23 mouse cellular contexts compared by ENCODE assay signal in the genomic region with DNA sequence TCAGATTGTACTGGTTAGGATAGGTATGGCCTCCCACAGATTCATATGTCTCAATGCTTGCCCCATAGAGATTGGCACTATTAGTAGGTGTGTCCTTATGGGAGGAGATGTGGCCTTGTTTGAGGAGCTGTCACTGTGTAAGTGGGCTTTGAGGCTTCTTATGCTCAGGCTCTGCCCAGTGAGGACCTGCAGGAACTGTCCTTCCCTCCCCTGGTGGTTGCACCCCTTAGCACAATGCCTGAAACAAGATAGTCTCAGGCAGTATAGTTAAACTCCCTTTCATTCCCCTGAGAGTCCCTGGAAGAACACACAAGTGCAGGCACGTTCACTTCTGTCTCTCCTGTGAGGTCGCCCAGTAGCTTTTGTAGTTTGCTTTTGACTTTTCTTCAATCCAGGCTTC.
DNase-seq lines count a peak whose midpoint lies in the region; ATAC-seq and TF ChIP-seq lines count a peak whose summit lies in the region.
"Had no signal": no experiment of that assay in that cellular context is flagged by ENCODE, and none has a peak within 500 bp of the region (broad histone marks: within the 10 kb centered on the region; RNA-seq: fewer than 3 reads in every experiment).

No protein-coding gene starts in this region.

- no peaks in the 10 kb centered on the region for H3K27me3 ChIP-seq in embryonic facial prominence, embryonic 11.5 days (ENCODE audit: control insufficient read depth, insufficient read depth, low read length)
- no peaks in the 10 kb centered on the region for H3K27me3 ChIP-seq in embryonic facial prominence, embryonic 10.5 days (replicated peaks; ENCODE audit: low read depth, poor library complexity, severe bottlenecking)
- no peaks in the 10 kb centered on the region for H3K27me3 ChIP-seq in stomach, embryonic 14.5 days (ENCODE audit: control insufficient read depth, insufficient read depth, low read length)
- H3K27me3 ChIP-seq in stomach, postnatal 0 days (ENCODE audit: control insufficient read depth, insufficient read depth, low read length): no peaks in the 10 kb centered on the region
- H3K27me3 ChIP-seq in embryonic facial prominence, embryonic 14.5 days (replicated peaks; ENCODE audit: control insufficient read depth, insufficient read depth, low read length): no peaks in the 10 kb centered on the region
- H3K27me3 ChIP-seq: forebrain, embryonic 13.5 days; forebrain, embryonic 15.5 days; Patski had no signal

- no peak overlapping the region for H3K4me2 ChIP-seq in embryonic facial prominence, embryonic 11.5 days (ENCODE audit: low read depth, low read length)
- no peak overlapping the region for H3K4me2 ChIP-seq in stomach, embryonic 14.5 days (replicated peaks; ENCODE audit: low read depth, low read length)
- H3K4me2 ChIP-seq in stomach, postnatal 0 days (replicated peaks; ENCODE audit: low read depth): no peak overlapping the region
- H3K4me2 ChIP-seq in embryonic facial prominence, embryonic 14.5 days (ENCODE audit: low read depth, low read length): no peak overlapping the region
- H3K4me2 ChIP-seq: forebrain, embryonic 13.5 days; forebrain, embryonic 15.5 days had no signal

- peak; percentile 70 for ATAC-seq in embryonic facial prominence, embryonic 11.5 days (replicated peaks; ENCODE audit: insufficient number of reproducible peaks, low FRiP score, low TSS enrichment, low read depth)
- peak; percentile 53; the same call in 1 of the 2 replicates for ATAC-seq in stomach, embryonic 14.5 days (ENCODE audit: insufficient number of reproducible peaks, insufficient read depth, low FRiP score, low read depth)
- no peak for ATAC-seq in stomach, postnatal 0 days (ENCODE audit: low FRiP score, low TSS enrichment)
- peak; percentile 70; the same call in 1 of the 2 replicates for ATAC-seq in embryonic facial prominence, embryonic 14.5 days (ENCODE audit: low read depth)
- ATAC-seq: activated CD4-positive, CD25-positive, alpha-beta regulatory T cell, adult 4 months; CD4-positive, CD25-positive, alpha-beta regulatory T cell, adult 4 months; forebrain, embryonic 13.5 days; forebrain, embryonic 15.5 days; forebrain, postnatal 0 days; Patski had no signal

- TF ChIP-seq EP300 in stomach, postnatal 0 days (optimal IDR thresholded peaks at IDR 0.05): no peak

- no peak for TF ChIP-seq CTCF in stomach, postnatal 0 days (IDR thresholded peaks at IDR 0.05; ENCODE audit: low read depth)

- 45% methylated on average over 2 of the region's 2 CpGs for WGBS in embryonic facial prominence, embryonic 11.5 days
- WGBS in embryonic facial prominence, embryonic 10.5 days: 45% methylated on average over 2 of the region's 2 CpGs
- WGBS in stomach, embryonic 14.5 days: 50% methylated on average over 2 of the region's 2 CpGs
- WGBS in stomach, postnatal 0 days: 44% methylated on average over 2 of the region's 2 CpGs
- WGBS in embryonic facial prominence, embryonic 14.5 days: 41% methylated on average over 2 of the region's 2 CpGs

- no peak overlapping the region for H3K4me3 ChIP-seq in embryonic facial prominence, embryonic 11.5 days (ENCODE audit: low read depth, low read length)
- no peak overlapping the region for H3K4me3 ChIP-seq in embryonic facial prominence, embryonic 10.5 days
- H3K4me3 ChIP-seq in stomach, embryonic 14.5 days (ENCODE audit: low read depth, low read length): no peak overlapping the region
- H3K4me3 ChIP-seq in stomach, postnatal 0 days (ENCODE audit: low read depth, low read length): no peak overlapping the region
- H3K4me3 ChIP-seq in embryonic facial prominence, embryonic 14.5 days (ENCODE audit: low read depth, low read length): no peak overlapping the region
- H3K4me3 ChIP-seq: forebrain, embryonic 13.5 days; forebrain, embryonic 15.5 days had no signal

- H3K27ac ChIP-seq in embryonic facial prominence, embryonic 11.5 days (replicated peaks; ENCODE audit: low read depth, low read length): no peak overlapping the region
- H3K27ac ChIP-seq in embryonic facial prominence, embryonic 10.5 days (replicated peaks): no peak overlapping the region
- no peak overlapping the region for H3K27ac ChIP-seq in stomach, embryonic 14.5 days (ENCODE audit: low read length)
- H3K27ac ChIP-seq in stomach, postnatal 0 days (replicated peaks): no peak overlapping the region
- H3K27ac ChIP-seq in embryonic facial prominence, embryonic 14.5 days (replicated peaks; ENCODE audit: low read depth, low read length): no peak overlapping the region
- H3K27ac ChIP-seq: forebrain, embryonic 13.5 days; forebrain, embryonic 15.5 days had no signal

- no peaks in the 10 kb centered on the region for H3K36me3 ChIP-seq in embryonic facial prominence, embryonic 11.5 days (replicated peaks; ENCODE audit: control insufficient read depth, insufficient read depth, low read depth, low read length)
- no peaks in the 10 kb centered on the region for H3K36me3 ChIP-seq in embryonic facial prominence, embryonic 10.5 days (replicated peaks)
- no peaks in the 10 kb centered on the region for H3K36me3 ChIP-seq in stomach, embryonic 14.5 days (ENCODE audit: control insufficient read depth, insufficient read depth, low read length)
- no peaks in the 10 kb centered on the region for H3K36me3 ChIP-seq in stomach, postnatal 0 days (ENCODE audit: control insufficient read depth, insufficient read depth, low read length)
- no peaks in the 10 kb centered on the region for H3K36me3 ChIP-seq in embryonic facial prominence, embryonic 14.5 days (ENCODE audit: control insufficient read depth, insufficient read depth, low read length)
- H3K36me3 ChIP-seq: forebrain, embryonic 15.5 days; G1E had no signal

- H3K4me1 ChIP-seq in embryonic facial prominence, embryonic 11.5 days (ENCODE audit: control insufficient read depth, insufficient read depth, low read length): no peaks in the 10 kb centered on the region
- H3K4me1 ChIP-seq in embryonic facial prominence, embryonic 10.5 days: no peaks in the 10 kb centered on the region
- no peaks in the 10 kb centered on the region for H3K4me1 ChIP-seq in stomach, embryonic 14.5 days (ENCODE audit: control insufficient read depth, insufficient read depth, low read length)
- no peaks in the 10 kb centered on the region for H3K4me1 ChIP-seq in stomach, postnatal 0 days (replicated peaks; ENCODE audit: control insufficient read depth, insufficient read depth)
- no peaks in the 10 kb centered on the region for H3K4me1 ChIP-seq in embryonic facial prominence, embryonic 14.5 days (ENCODE audit: control insufficient read depth, insufficient read depth, low read length)
- H3K4me1 ChIP-seq: forebrain, embryonic 13.5 days; forebrain, embryonic 15.5 days had no signal

- DNase-seq in embryonic facial prominence, embryonic 11.5 days (ENCODE audit: low spot score): peak; percentile 2
- DNase-seq in embryonic facial prominence, embryonic 10.5 days (ENCODE audit: low spot score): no peak
- no peak for DNase-seq in stomach, postnatal 0 days (ENCODE audit: low spot score)
- DNase-seq in embryonic facial prominence, embryonic 14.5 days (ENCODE audit: low spot score): peak; percentile 46
- no peak for DNase-seq in kidney, adult 9 months
- no peak for DNase-seq in layer of hippocampus, adult 8-10 months (ENCODE audit: low spot score in 2 of 2)
- DNase-seq: adrenal gland, adult 8-10 months; adrenal gland, postnatal 14 days; adrenal gland, postnatal 36 days; B cell, adult 2 months; cerebellum, adult 11-12 months; cerebellum, adult 2 months; cerebellum, adult 9-10 months; cerebellum, postnatal 10 days; cerebellum, postnatal 25 days; forebrain, postnatal 0 days had no signal

- no peaks in the 10 kb centered on the region for H3K9me3 ChIP-seq in embryonic facial prominence, embryonic 11.5 days (replicated peaks; ENCODE audit: control insufficient read depth, low read length)
- H3K9me3 ChIP-seq in embryonic facial prominence, embryonic 10.5 days: no peaks in the 10 kb centered on the region
- H3K9me3 ChIP-seq in stomach, embryonic 14.5 days (ENCODE audit: control insufficient read depth, low read depth, low read length): no peaks in the 10 kb centered on the region
- no peaks in the 10 kb centered on the region for H3K9me3 ChIP-seq in stomach, postnatal 0 days (ENCODE audit: control insufficient read depth, low read length)
- H3K9me3 ChIP-seq in embryonic facial prominence, embryonic 14.5 days (ENCODE audit: control insufficient read depth, low read length): no peaks in the 10 kb centered on the region
- H3K9me3 ChIP-seq: forebrain, embryonic 13.5 days; forebrain, embryonic 15.5 days had no signal

- H3K9ac ChIP-seq in embryonic facial prominence, embryonic 11.5 days (replicated peaks; ENCODE audit: low read length): no peak overlapping the region
- H3K9ac ChIP-seq in stomach, embryonic 14.5 days (replicated peaks; ENCODE audit: low read depth, low read length): no peak overlapping the region
- H3K9ac ChIP-seq in stomach, postnatal 0 days (ENCODE audit: low read length): no peak overlapping the region
- H3K9ac ChIP-seq in embryonic facial prominence, embryonic 14.5 days (ENCODE audit: low read depth, low read length): no peak overlapping the region
- H3K9ac ChIP-seq: forebrain, embryonic 13.5 days; forebrain, embryonic 15.5 days; forebrain, postnatal 0 days had no signal

Comparison
In these comparisons a context has a peak if more than half of its experiments do, and no peak if none do; other contexts are left out.
1. DNase-seq: peak in embryonic facial prominence, embryonic 11.5 days (single experiment) and embryonic facial prominence, embryonic 14.5 days (single experiment); none in embryonic facial prominence, embryonic 10.5 days (single experiment), stomach, postnatal 0 days (single experiment), kidney, adult 9 months (single experiment) and layer of hippocampus, adult 8-10 months (0 of 2).